Mouse (Mus musculus) B cell, adult 62 days (primary cell): Measurements from ENCODE around the gene Prrxl1. TPM values are rescaled to one million over a fixed set of nuclear protein-coding genes. Genes with fewer than 3 reads are reported as not detected.

Source experiments
- total RNA-seq: library from RNA; stranded (reverse); gene quantifications from 4 replicates; pipeline ENCODE4 v1.2.4, GENCODE M21; 2023

Prrxl1 gene
- total RNA-seq: not detected in 4 replicates

GRCm38 (mm10) chr14:32599290-32600041, at the start of gene Prrxl1:
TSS of gene Prrxl1 (plus strand) at chr14:32599407.

DNA sequence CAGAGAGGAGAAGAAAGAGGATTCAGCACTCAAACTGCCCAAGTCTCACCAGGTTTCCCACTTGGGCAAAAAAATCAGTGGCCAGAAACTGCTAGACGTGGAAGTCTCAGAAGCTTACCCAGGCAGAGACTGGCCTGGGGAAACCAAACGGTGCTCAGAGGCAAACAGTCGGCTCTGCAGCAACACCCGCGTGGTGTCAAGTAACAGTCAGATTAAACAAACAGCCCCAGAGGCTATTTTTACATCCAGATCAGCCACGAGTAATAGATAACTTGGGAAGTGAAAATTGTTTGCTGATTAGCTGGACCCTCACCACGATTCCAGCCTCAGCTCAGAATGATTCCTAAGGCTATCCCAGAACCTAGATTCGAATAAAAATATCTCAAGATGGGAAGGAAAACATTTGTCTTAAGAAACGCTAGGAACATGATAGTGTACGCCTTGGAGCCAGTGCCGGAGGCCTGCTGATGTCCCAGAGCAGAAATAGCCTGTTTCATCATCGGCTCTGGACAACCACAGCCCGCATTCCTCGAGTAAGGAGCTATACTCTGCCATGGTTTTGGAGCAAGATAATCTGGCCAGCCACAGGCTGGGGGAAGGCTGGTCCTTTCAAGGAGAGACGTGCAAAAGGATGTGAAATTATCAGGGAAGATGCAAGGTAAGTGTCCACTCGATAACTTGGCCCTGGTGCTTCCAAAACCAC, 86.1 kb downstream of the Prrxl1 start, which contains the start of gene 3425401B19Rik:
3425401B19Rik (minus strand) TSS at position 170 of the 703 bp plus-strand sequence.

Other genes starting within 250 kb of the Prrxl1 start
- not detected in 4 replicates for gene 1700024G13Rik, start 211.0 kb upstream of the Prrxl1 start, total RNA-seq
- not detected in 4 replicates for gene Slc18a3, start 134.6 kb upstream of the Prrxl1 start, total RNA-seq
- gene Chat, start 133.4 kb upstream of the Prrxl1 start, total RNA-seq: not detected in 4 replicates
- gene Ercc6, start 85.9 kb upstream of the Prrxl1 start, total RNA-seq: 57.5 to 68.1 TPM (median 60.7 TPM) in 4 replicates
- 0.36 to 0.60 TPM (median 0.55 TPM) in 4 replicates for gene 3425401B19Rik, start 85.9 kb downstream of the Prrxl1 start, total RNA-seq
- gene Tmem273, start 186.6 kb downstream of the Prrxl1 start, total RNA-seq: 1.9 TPM in 1 of 4 replicates, not detected in the others
- not detected in 4 replicates for gene Fam170b, start 234.6 kb downstream of the Prrxl1 start, total RNA-seq